Mouse (Mus musculus): ENCODE results near the gene Kcnv2. TPM values are rescaled to one million over a fixed set of nuclear protein-coding genes. Genes with fewer than 3 reads are reported as not detected.

Gene Kcnv2
- total and polyA plus RNA-seq, 3 experiments: not detected

DNA sequence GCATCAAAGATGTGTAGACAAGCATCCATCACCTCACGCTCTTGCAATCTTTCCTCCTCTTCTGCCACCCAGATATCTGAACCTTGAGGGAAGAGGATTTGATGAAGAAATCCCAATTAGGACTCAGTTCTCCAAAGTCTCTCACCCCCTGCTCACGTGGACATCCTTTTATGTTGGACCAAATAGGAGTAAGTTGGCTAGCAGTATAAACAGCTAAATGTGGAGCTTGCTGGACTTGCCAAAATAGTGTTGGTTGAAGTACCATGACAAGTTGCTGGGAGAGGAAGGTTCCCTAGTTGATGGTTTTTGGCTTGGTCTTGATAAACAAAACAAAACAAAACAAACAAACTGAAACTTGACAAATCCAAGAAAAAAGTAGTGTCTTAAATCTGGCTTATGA, 47.8 kb downstream of the Kcnv2 start:
- TF ChIP-seq JUND (conservative IDR thresholded peaks at IDR 0.05; ENCODE audit: low read depth, low read length) (no peak), POLR2A (IDR thresholded peaks at IDR 0.05; ENCODE audit: low read depth, low read length) (no peak), POLR2AphosphoS2 (IDR thresholded peaks at IDR 0.05; ENCODE audit: low read depth, low read length) (no peak), USF2 (conservative IDR thresholded peaks at IDR 0.05; ENCODE audit: low read depth, low read length) (no peak), ZNF384 (IDR thresholded peaks at IDR 0.05; ENCODE audit: low read depth, low read length) (no peak), TBP (conservative IDR thresholded peaks at IDR 0.05; ENCODE audit: low read depth, low read length) (no peak), USF1 (IDR thresholded peaks at IDR 0.05; ENCODE audit: low read depth, low read length) (no peak), SIN3A (IDR thresholded peaks at IDR 0.05; ENCODE audit: low read length) (no peak), IRF4 (IDR thresholded peaks at IDR 0.05; ENCODE audit: low read depth, low read length) (no peak), ZKSCAN1 (IDR thresholded peaks at IDR 0.05; ENCODE audit: borderline replicate concordance, low read depth, low read length) (no peak)
- Histone ChIP-seq H3K27ac (ENCODE audit: insufficient read depth, low read depth) (no peak overlapping the region), H3K36me3 (replicated peaks in 1 of 2; ENCODE audit: control insufficient read depth in 1 of 2, insufficient read depth in 1 of 2, low read length in 1 of 2) (no peaks in the 10 kb centered on the region), H3K4me1 (ENCODE audit: control insufficient read depth in 1 of 2, insufficient read depth in 2 of 2) (no peaks in the 10 kb centered on the region), H3K4me2 (ENCODE audit: insufficient read depth, low read depth, poor library complexity, severe bottlenecking) (no peak overlapping the region), H3K79me2 (replicated peaks; ENCODE audit: control insufficient read depth, extremely low read depth, insufficient read depth, poor library complexity, severe bottlenecking) (no peaks in the 10 kb centered on the region), H3K9ac (ENCODE audit: insufficient read depth, low read depth) (no peak overlapping the region), H3K4me3 (replicated peaks in 1 of 3; ENCODE audit: low read depth in 2 of 3, low read length in 2 of 3, poor library complexity in 1 of 3) (no peak overlapping the region), H3K9me3 (replicated peaks; ENCODE audit: low read length) (no peaks in the 10 kb centered on the region), H3K27me3 (replicated peaks) (no peaks in the 10 kb centered on the region)
- no peak for DNase-seq (ENCODE audit: extremely low read depth)
- dilution Hi-C loops (cut with MboI; ENCODE audit: extremely low pct_ligation_motif_present, extremely low pct_unique_long_range_greater_than_20kb, low sequenced_read_pairs) (no loop called here), in situ Hi-C loops (cut with MboI; ENCODE audit: low pct_ligation_motif_present, low pct_unique_long_range_greater_than_20kb, low sequenced_read_pairs) (no loop called here)

DNA sequence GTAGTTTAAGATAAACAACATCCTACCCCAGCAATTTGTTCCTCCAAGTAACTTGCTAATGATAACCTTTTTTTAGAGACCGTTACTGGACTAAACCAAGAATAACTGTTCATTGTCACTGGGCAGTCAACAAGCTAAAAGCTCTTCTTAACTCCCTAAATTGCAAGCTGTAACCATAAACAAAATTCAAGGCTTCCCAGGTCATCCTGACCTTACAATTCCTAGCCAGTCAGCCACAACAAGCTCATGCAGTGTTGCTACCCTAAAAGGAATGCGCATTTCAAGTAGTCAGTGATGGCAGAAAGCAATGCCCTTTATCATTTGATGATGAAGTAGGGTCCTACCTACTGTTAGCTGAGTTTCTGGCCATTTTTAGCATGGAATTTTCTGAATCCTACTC, 48.4 kb downstream of the Kcnv2 start:
- Histone ChIP-seq H3K27me3 (replicated peaks) (no peaks in the 10 kb centered on the region), H3K4me3 (replicated peaks in 1 of 3; ENCODE audit: low read depth in 2 of 3, low read length in 2 of 3, poor library complexity in 1 of 3) (no peak overlapping the region), H3K4me1 (ENCODE audit: control insufficient read depth in 1 of 2, insufficient read depth in 2 of 2) (peaks cover 0 to 5% of the 10 kb centered on the region in 2 experiments; a peak in 1 of 4 replicates), H3K4me2 (ENCODE audit: insufficient read depth, low read depth, poor library complexity, severe bottlenecking) (no peak overlapping the region), H3K27ac (ENCODE audit: insufficient read depth, low read depth) (no peak overlapping the region), H3K9ac (ENCODE audit: insufficient read depth, low read depth) (no peak overlapping the region), H3K79me2 (replicated peaks; ENCODE audit: control insufficient read depth, extremely low read depth, insufficient read depth, poor library complexity, severe bottlenecking) (no peaks in the 10 kb centered on the region), H3K9me3 (replicated peaks; ENCODE audit: low read length) (no peaks in the 10 kb centered on the region), H3K36me3 (replicated peaks in 1 of 2; ENCODE audit: control insufficient read depth in 1 of 2, insufficient read depth in 1 of 2, low read length in 1 of 2) (no peaks in the 10 kb centered on the region)
- dilution Hi-C loops (cut with MboI; ENCODE audit: extremely low pct_ligation_motif_present, extremely low pct_unique_long_range_greater_than_20kb, low sequenced_read_pairs) (no loop called here), in situ Hi-C loops (cut with MboI; ENCODE audit: low pct_ligation_motif_present, low pct_unique_long_range_greater_than_20kb, low sequenced_read_pairs) (no loop called here)
- DNase-seq (ENCODE audit: extremely low read depth): no peak
- TF ChIP-seq JUN (IDR thresholded peaks at IDR 0.05; ENCODE audit: insufficient read depth, low read depth, low read length): no peak
- TF ChIP-seq MYC (IDR thresholded peaks at IDR 0.05; ENCODE audit: low read depth, low read length): no peak
- TF ChIP-seq MXI1 (IDR thresholded peaks at IDR 0.05; ENCODE audit: low read depth, low read length): no peak
- no peak for TF ChIP-seq POLR2A (IDR thresholded peaks at IDR 0.05; ENCODE audit: low read depth, low read length)
- no peak for TF ChIP-seq BHLHE40 (IDR thresholded peaks at IDR 0.05; ENCODE audit: low read depth, low read length)
- TF ChIP-seq ZNF384 (IDR thresholded peaks at IDR 0.05; ENCODE audit: low read depth, low read length): no peak
- TF ChIP-seq MAFK (IDR thresholded peaks at IDR 0.05; ENCODE audit: insufficient replicate concordance, low read length): no peak
- TF ChIP-seq USF2 (conservative IDR thresholded peaks at IDR 0.05; ENCODE audit: low read depth, low read length): no peak
- no peak for TF ChIP-seq ZKSCAN1 (IDR thresholded peaks at IDR 0.05; ENCODE audit: borderline replicate concordance, low read depth, low read length)

All from CH12.LX (cell line).